Mouse (Mus musculus) right cerebral cortex, postnatal 14 days (tissue): ENCODE measurements around the gene Usp36.
A peak's percentile ranks its signal among the peaks of the same experiment; 100 is the strongest.
"Not testable (repeated sequence)": the region's sequence is repeated elsewhere in the genome, so short reads cannot be mapped to it uniquely, and the experiment has no call there.

Experiments used
- DNase-seq: peaks from one replicate; pipeline ENCODE4 v3.0.0; 2022

Gene Usp36

GRCm38 (mm10) chr11:118289999-118290889 is at the start of gene Usp36:
Usp36 (minus strand) TSS chr11:118290244.
- DNase-seq = peak; percentile 100

GRCm38 (mm10) chr11:118337491-118338168 is 47.6 kb upstream of the Usp36 start:
- no peak for DNase-seq

- no peak for DNase-seq
Observed at GRCm38 (mm10) chr11:118333431-118333830, 43.4 kb upstream of the Usp36 start.

GRCm38 (mm10) chr11:118332376-118332775 is 42.3 kb upstream of the Usp36 start:
- DNase-seq = no peak

- peak; percentile 39 for DNase-seq
Observed at GRCm38 (mm10) chr11:118330777-118331176, 40.7 kb upstream of the Usp36 start.

GRCm38 (mm10) chr11:118330361-118330760 is 40.3 kb upstream of the Usp36 start:
- DNase-seq = no peak

DNA sequence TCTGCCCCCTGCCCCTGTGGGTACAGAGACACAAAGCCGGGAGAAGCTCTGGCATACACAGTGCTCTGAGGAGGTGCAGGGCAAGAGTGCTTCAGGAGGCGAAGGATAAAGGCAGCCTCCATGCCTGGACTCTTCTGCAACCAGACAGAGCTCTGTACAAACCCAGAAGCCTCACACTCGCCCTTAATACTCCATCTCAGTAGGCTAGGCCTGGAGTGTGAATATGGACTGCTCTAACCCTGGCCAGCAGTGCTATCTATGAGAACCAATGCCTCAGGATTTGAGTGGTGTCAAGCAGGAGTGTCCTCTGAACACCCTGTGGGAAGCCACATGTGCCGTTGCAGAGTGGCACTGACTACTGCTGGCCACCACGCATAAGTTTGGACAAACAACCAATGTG is 38.9 kb upstream of the Usp36 start:
- no peak for DNase-seq

GRCm38 (mm10) chr11:118328511-118328910 is 38.5 kb upstream of the Usp36 start:
- no peak for DNase-seq

- peak; percentile 76 for DNase-seq
Observed at GRCm38 (mm10) chr11:118326991-118327971, 37.2 kb upstream of the Usp36 start.

GRCm38 (mm10) chr11:118326491-118326890 is 36.4 kb upstream of the Usp36 start:
- DNase-seq = no peak

DNA sequence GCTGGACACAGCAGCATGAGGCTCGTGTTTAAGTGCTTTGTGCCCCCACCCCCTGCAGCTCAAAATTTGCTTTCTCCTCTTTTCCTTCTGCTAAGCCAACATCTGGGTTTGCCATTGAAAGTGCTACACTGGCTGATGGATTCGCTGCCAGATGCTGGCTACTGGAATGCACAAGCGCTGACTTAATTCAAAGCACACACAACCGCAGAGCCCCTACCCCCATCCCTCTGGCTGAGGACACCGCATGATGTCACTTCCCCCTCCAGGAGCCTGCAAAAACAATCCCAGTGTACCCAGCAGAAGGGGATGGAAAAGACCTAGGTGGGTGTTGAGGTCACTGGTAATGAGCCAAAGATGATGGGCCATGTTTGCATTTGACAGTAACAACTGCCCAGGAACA is 34.5 kb upstream of the Usp36 start:
- DNase-seq = no peak

GRCm38 (mm10) chr11:118323974-118324373 is 33.9 kb upstream of the Usp36 start:
- DNase-seq = no peak

DNA sequence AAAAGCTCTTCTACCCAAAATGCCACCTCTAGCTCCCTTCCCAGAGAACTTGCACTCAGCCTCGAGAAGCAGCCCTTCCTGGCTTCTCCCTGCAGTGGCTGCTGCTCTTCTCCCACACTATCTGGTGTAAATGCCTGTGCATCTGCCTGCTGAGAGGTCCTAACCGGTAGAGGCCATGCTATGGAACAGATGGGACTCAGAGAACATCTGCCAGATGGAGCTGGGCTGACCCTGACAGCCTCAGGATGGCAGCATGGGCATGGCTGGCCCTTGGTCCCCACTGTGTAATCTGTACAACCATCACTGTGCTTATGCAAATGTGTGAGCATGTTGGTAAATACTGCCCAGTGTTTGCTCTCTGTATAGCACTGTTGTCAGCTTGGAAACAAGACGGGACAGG is 32.6 kb upstream of the Usp36 start:
- DNase-seq = no peak

DNA sequence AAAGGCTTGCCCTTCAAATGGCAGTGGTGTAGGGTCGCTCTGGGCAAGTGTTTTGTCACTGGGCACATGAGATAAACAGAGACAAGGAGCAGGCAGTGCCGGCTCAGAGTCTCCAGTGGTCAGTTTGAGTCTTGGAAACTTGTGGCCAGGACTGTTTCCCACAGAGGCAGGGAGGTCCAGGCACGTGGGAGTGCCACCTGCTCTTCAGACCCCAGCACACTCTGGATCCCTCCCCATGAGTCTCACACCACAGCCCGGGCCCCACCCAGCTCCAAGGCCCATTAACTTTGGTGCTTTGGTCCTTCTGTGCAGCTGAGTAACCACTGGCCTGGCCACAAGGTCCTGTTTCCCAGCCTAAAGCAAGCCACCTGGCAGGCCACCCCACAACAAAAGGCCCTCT is 31.9 kb upstream of the Usp36 start:
- DNase-seq = no peak

GRCm38 (mm10) chr11:118321500-118321899 is 31.5 kb upstream of the Usp36 start:
- peak; percentile 62 for DNase-seq

- no peak for DNase-seq
Observed at GRCm38 (mm10) chr11:118318678-118319077, 28.6 kb upstream of the Usp36 start.

GRCm38 (mm10) chr11:118317129-118317528 is 27.1 kb upstream of the Usp36 start:
- no peak for DNase-seq

DNA sequence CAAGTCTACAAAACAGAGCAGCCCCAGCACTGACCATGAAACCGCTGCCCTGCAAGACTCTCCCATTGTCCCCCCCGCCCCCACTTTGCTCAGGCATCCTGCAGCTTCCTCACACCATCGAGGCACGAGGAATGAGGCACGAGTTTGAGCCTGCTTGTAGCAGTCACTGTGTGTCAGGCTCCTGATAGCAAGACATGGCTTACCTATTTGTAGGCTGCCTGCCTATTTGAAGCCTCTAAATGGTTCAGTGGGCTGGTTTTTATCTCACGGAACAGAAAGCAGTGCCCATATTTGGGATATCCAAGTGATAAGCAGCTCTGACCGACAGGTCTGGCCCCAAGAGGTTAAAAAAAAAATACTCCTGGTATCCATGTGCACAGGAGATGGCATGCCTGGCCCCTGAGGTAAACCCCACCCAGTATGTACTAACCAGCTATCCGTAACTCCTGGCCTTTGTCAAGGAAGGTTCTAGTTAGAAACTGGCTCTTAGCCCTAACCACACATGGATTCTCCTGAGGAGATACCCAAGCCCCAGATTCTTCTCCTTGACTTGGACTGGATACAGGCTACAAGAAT is 26.3 kb upstream of the Usp36 start:
- no peak for DNase-seq

DNA sequence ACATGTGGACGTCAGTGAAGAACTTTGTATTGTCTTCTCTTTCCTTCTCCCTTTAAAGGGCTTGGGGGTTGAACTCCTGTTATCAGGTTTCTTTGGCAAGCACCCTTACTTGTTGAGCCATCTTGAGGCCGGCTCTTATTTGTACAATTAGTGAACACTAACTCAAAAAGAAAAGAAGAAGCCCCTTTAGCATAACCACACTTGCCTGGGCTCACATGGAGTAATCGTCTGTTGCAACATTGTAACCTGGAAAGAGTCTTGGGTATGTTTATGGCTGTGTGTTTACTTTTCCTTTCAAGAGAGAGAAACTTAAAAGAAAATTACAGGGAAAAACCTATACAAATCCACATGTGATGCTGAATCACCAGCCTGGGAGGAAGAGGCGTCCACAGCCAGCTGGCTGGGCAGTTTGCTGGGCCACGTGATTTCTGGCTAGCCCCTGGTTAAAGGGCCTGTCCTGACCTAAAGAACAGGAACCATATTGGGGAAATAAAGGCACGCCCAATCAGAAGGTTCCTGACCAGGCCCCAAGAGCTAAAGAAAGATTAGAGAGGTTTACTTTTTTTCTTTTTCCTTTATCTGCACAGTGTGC is 22.2 kb upstream of the Usp36 start:
- DNase-seq = no peak

GRCm38 (mm10) chr11:118307962-118308361 is 17.9 kb upstream of the Usp36 start:
- DNase-seq = not testable (repeated sequence)

GRCm38 (mm10) chr11:118303959-118304358 is 13.9 kb upstream of the Usp36 start:
- not testable (repeated sequence) for DNase-seq

DNA sequence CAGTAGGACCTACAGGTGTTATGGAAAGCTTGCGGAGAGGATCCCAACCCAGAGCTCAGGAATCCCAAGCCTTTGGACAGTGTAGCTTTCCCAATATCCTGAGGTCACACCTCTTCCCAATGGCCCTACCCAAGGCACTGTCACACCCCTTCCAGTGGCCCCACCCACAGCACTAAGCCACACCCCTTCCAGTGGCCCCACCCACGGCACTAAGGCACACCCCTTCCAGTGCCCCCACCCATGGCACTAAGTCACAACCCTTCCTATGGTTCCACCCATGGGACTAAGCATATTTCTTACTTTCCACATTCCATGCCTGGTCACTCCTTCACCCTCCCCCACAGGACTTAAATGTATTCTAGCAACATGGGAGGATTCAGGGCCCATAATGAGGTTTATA is 8.8 kb upstream of the Usp36 start:
- no peak for DNase-seq
